Mouse (Mus musculus): Measurements from ENCODE around the gene Cdpf1.

GRCm38 (mm10) chr15:85798676-85799075, 12.8 kb downstream of the Cdpf1 start:
- TF ChIP-seq CTCF (IDR thresholded peaks at IDR 0.05; ENCODE audit: insufficient read depth, low read depth, low read length) = no peak
- no peak for TF ChIP-seq POLR2A (IDR thresholded peaks at IDR 0.05; ENCODE audit: insufficient read depth, low read depth, low read length)
